In the genomic region with DNA sequence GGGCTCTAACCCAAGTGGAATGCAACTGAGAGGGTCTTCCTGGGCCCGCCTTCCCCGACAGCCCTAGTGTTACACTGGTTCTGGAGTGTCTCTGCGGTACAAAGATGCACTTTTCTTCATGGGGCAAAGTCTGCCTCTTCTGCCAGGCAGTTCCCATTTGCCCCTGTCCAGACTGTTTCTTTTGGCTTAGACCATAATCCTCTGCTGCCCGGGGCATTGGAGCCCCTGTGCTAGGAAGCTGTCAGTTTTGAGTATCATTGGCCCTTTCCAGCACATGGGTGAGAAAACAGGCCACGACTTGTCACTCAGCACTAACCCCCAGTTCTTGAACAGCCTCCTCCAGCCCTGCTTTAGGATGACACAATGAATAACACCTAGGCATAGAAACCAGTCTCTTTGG, we compare ENCODE assay signal across 25 mouse cellular contexts. TPM values are rescaled to one million over a fixed set of nuclear protein-coding genes. Genes with fewer than 3 reads are reported as not detected.
A peak's percentile ranks its signal among the peaks of the same experiment; 100 is the strongest.
DNase-seq lines count a peak whose midpoint lies in the region; ATAC-seq lines count a peak whose summit lies in the region.
"Had no signal": no experiment of that assay in that cellular context is flagged by ENCODE, and none has a peak within 500 bp of the region (broad histone marks: within the 10 kb centered on the region; RNA-seq: fewer than 3 reads in every experiment).

No protein-coding gene starts in this region.

- peaks cover 66% of the 10 kb centered on the region for H3K36me3 ChIP-seq in heart, embryonic 12.5 days
- peaks cover 51% of the 10 kb centered on the region for H3K36me3 ChIP-seq in kidney, embryonic 16.5 days (ENCODE audit: insufficient read depth, low read length)
- peaks cover 92% of the 10 kb centered on the region for H3K36me3 ChIP-seq in liver, embryonic 15.5 days (replicated peaks)

- no peak for ATAC-seq in heart, embryonic 12.5 days (ENCODE audit: insufficient number of reproducible peaks, low FRiP score)
- no peak for ATAC-seq in kidney, embryonic 16.5 days (ENCODE audit: low FRiP score, low TSS enrichment)
- no peak for ATAC-seq in liver, embryonic 15.5 days (ENCODE audit: insufficient read depth)
- ATAC-seq: forebrain, embryonic 14.5 days; hindbrain, postnatal 0 days; intestine, embryonic 16.5 days; lung, postnatal 0 days; midbrain, embryonic 13.5 days; Patski had no signal

- 0 out of 2 replicates have a peak overlapping the region, but pooled peaks have one; percentile 28 for H3K9ac ChIP-seq in heart, embryonic 12.5 days
- H3K9ac ChIP-seq in kidney, embryonic 16.5 days (replicated peaks; ENCODE audit: low read length) = no peak overlapping the region
- H3K9ac ChIP-seq in liver, embryonic 15.5 days = peak overlapping the region; percentile 45
- H3K9ac ChIP-seq: embryonic facial prominence, embryonic 12.5 days; midbrain, embryonic 13.5 days had no signal

- no peaks in the 10 kb centered on the region for H3K27me3 ChIP-seq in heart, embryonic 12.5 days (replicated peaks)
- H3K27me3 ChIP-seq in kidney, embryonic 16.5 days (ENCODE audit: insufficient read depth, low read length) = no peaks in the 10 kb centered on the region
- H3K27me3 ChIP-seq in liver, embryonic 15.5 days = no peaks in the 10 kb centered on the region
- H3K27me3 ChIP-seq: CH12.LX; embryonic facial prominence, embryonic 12.5 days; midbrain, embryonic 13.5 days; Patski had no signal

- 0 out of 2 replicates have a peak overlapping the region, but pooled peaks have one; percentile 21 for H3K4me2 ChIP-seq in heart, embryonic 12.5 days
- H3K4me2 ChIP-seq in kidney, embryonic 16.5 days (replicated peaks; ENCODE audit: low read depth, low read length) = no peak overlapping the region
- peak overlapping the region; percentile 60 for H3K4me2 ChIP-seq in liver, embryonic 15.5 days
- H3K4me2 ChIP-seq: embryonic facial prominence, embryonic 12.5 days; midbrain, embryonic 13.5 days had no signal

- 0 out of 2 replicates have a peak overlapping the region, but pooled peaks have one; percentile 6 for H3K4me3 ChIP-seq in heart, embryonic 12.5 days
- H3K4me3 ChIP-seq in kidney, embryonic 16.5 days (ENCODE audit: low read length) = no peak overlapping the region
- H3K4me3 ChIP-seq in liver, embryonic 15.5 days (replicated peaks) = peak overlapping the region; percentile 51
- H3K4me3 ChIP-seq: embryonic facial prominence, embryonic 12.5 days; layer of hippocampus, adult 2 months; limb, embryonic 10.5 days; midbrain, embryonic 13.5 days had no signal

- no peak for DNase-seq in heart, postnatal 36 days
- peak; percentile 56 for DNase-seq in kidney, adult 9 months
- peak; percentile 24 to 57 for DNase-seq in kidney, postnatal 25 days
- no peak for DNase-seq in adrenal gland, postnatal 14 days
- DNase-seq in lung, postnatal 25 days (ENCODE audit: low spot score) = no peak
- DNase-seq: adrenal gland, adult 2 months; B cell, adult 2 months; cerebellum, adult 11-12 months; cerebellum, postnatal 25 days; gastrocnemius, postnatal 10 days; right cerebral cortex, postnatal 14 days had no signal

- 91% methylated on average over 5 of the region's 5 CpGs for WGBS in heart, embryonic 12.5 days
- 91% methylated on average over 5 of the region's 5 CpGs for whole genome bisulfite sequencing in kidney, embryonic 16.5 days
- WGBS in liver, embryonic 15.5 days (ENCODE audit: insufficient replicate concordance) = 75% methylated on average over 5 of the region's 5 CpGs

- 0 out of 2 replicates have a peak, but pooled peaks cover 3% of the 10 kb centered on the region for H3K4me1 ChIP-seq in heart, embryonic 12.5 days (replicated peaks)
- H3K4me1 ChIP-seq in kidney, embryonic 16.5 days (ENCODE audit: insufficient read depth, low read length) = no peaks in the 10 kb centered on the region
- peaks cover 41% of the 10 kb centered on the region for H3K4me1 ChIP-seq in liver, embryonic 15.5 days (replicated peaks)
- H3K4me1 ChIP-seq: embryonic facial prominence, embryonic 12.5 days; limb, embryonic 10.5 days; midbrain, embryonic 13.5 days had no signal

- intact Hi-C loops in heart, postnatal 36 days (cut with DNase I) = loop anchor here (5.0 kb wide), 1 partner anchor 162 kb away; no protein-coding TSS in a partner anchor

- H3K9me3 ChIP-seq in heart, embryonic 12.5 days (replicated peaks) = no peaks in the 10 kb centered on the region
- no peaks in the 10 kb centered on the region for H3K9me3 ChIP-seq in kidney, embryonic 16.5 days (ENCODE audit: low read length)
- no peaks in the 10 kb centered on the region for H3K9me3 ChIP-seq in liver, embryonic 15.5 days (replicated peaks)
- H3K9me3 ChIP-seq: embryonic facial prominence, embryonic 12.5 days; G1E; limb, embryonic 10.5 days; midbrain, embryonic 13.5 days had no signal

- H3K27ac ChIP-seq in heart, embryonic 12.5 days (ENCODE audit: poor library complexity, severe bottlenecking) = no peak overlapping the region
- no peak overlapping the region for H3K27ac ChIP-seq in kidney, embryonic 16.5 days (ENCODE audit: low read length)
- peak overlapping the region; percentile 96 for H3K27ac ChIP-seq in liver, embryonic 15.5 days (replicated peaks)
- H3K27ac ChIP-seq: embryonic facial prominence, embryonic 12.5 days; hindbrain, postnatal 0 days; layer of hippocampus, adult 2 months; limb, embryonic 10.5 days; midbrain, embryonic 13.5 days had no signal

RNA-seq across cellular contexts. Expression of a gene that starts 40.4 kb away (rescaled TPM):
- polyA plus RNA-seq in heart, embryonic 12.5 days (2016; fragmentation: Nextera tagmentation; extraction: Ambion mirVana) = 53.3 and 55.9 TPM in 2 replicates
- 10 to 100 TPM; 34.1 to 40.3 TPM for total RNA-seq in heart, postnatal 36 days (2021)
- 59.9 and 62.7 TPM in 2 replicates for polyA plus RNA-seq in kidney, embryonic 16.5 days (2015; fragmentation: Nextera tagmentation; extraction: Ambion mirVana)
- polyA plus RNA-seq in liver, embryonic 15.5 days (2015; fragmentation: Nextera tagmentation; extraction: Ambion mirVana) = 32.4 and 34.2 TPM in 2 replicates
- total RNA-seq in adrenal gland, postnatal 14 days (2021) = 38.5 and 52.1 TPM in 2 replicates

Comparison
In these comparisons a context has a peak if more than half of its experiments do, and no peak if none do; other contexts are left out.
1. DNase-seq: peak in kidney, adult 9 months (single experiment) and kidney, postnatal 25 days (2 of 2); none in heart, postnatal 36 days (0 of 2), adrenal gland, postnatal 14 days (single experiment) and lung, postnatal 25 days (single experiment).